ENCODE assay signal across 12 mouse cellular contexts in genomic region chr19:34569896-34570476, GRCm38 (mm10). TPM values are rescaled to one million over a fixed set of nuclear protein-coding genes. Genes with fewer than 3 reads are reported as not detected.
DNase-seq lines count a peak whose midpoint lies in the region; ATAC-seq lines count a peak whose summit lies in the region.
"Had no signal": no experiment of that assay in that cellular context is flagged by ENCODE, and none has a peak within 500 bp of the region (broad histone marks: within the 10 kb centered on the region; RNA-seq: fewer than 3 reads in every experiment).

No protein-coding gene starts in this region.

- ATAC-seq in limb, embryonic 12.5 days (ENCODE audit: insufficient number of reproducible peaks, insufficient read depth, low FRiP score, low TSS enrichment, low read depth), result no peak; the same call in 1 of the 2 replicates
- 0 out of 2 replicates have a peak, but pooled peaks have one; percentile 47 for ATAC-seq in common myeloid progenitor, adult 5-6 weeks (replicated peaks; ENCODE audit: low read depth, poor library complexity, severe bottlenecking)

- H3K4me1 ChIP-seq in limb, embryonic 12.5 days (replicated peaks), result peaks cover 16% of the 10 kb centered on the region; the same call in 1 of the 2 replicates
- peaks cover 19% of the 10 kb centered on the region for H3K4me1 ChIP-seq in limb, embryonic 10.5 days
- H3K4me1 ChIP-seq in megakaryocyte, embryonic 14.5 days, result peaks cover 37% of the 10 kb centered on the region
- H3K4me1 ChIP-seq: liver, embryonic 15.5 days; midbrain, embryonic 12.5 days had no signal

- no peak overlapping the region for H3K9ac ChIP-seq in limb, embryonic 12.5 days (replicated peaks)
- H3K9ac ChIP-seq: liver, embryonic 15.5 days; midbrain, embryonic 12.5 days had no signal

- no peaks in the 10 kb centered on the region for H3K27me3 ChIP-seq in limb, embryonic 12.5 days
- H3K27me3 ChIP-seq in limb, embryonic 10.5 days (ENCODE audit: low read depth, poor library complexity, severe bottlenecking), result no peaks in the 10 kb centered on the region
- H3K27me3 ChIP-seq in megakaryocyte, embryonic 14.5 days (replicated peaks), result no peaks in the 10 kb centered on the region
- H3K27me3 ChIP-seq: liver, embryonic 15.5 days; midbrain, embryonic 12.5 days had no signal

- H3K36me3 ChIP-seq in limb, embryonic 12.5 days, result peaks cover 5% of the 10 kb centered on the region; the same call in 1 of the 2 replicates
- H3K36me3 ChIP-seq in limb, embryonic 10.5 days, result no peaks in the 10 kb centered on the region
- H3K36me3 ChIP-seq in megakaryocyte, embryonic 14.5 days (replicated peaks; ENCODE audit: low read length), result peaks cover 34% of the 10 kb centered on the region
- H3K36me3 ChIP-seq: forebrain, embryonic 10.5 days; liver, embryonic 15.5 days; midbrain, embryonic 12.5 days had no signal

- no peak overlapping the region for H3K4me3 ChIP-seq in limb, embryonic 12.5 days (replicated peaks)
- H3K4me3 ChIP-seq in limb, embryonic 10.5 days, result no peak overlapping the region
- peak overlapping the region; percentile 60 for H3K4me3 ChIP-seq in megakaryocyte, embryonic 14.5 days (replicated peaks)
- H3K4me3 ChIP-seq: forebrain, embryonic 10.5 days; left cerebral cortex, adult 2 months; liver, embryonic 15.5 days; midbrain, embryonic 12.5 days had no signal

- peak; percentile 8 to 19 for DNase-seq in adrenal gland, postnatal 36 days
- no peak for DNase-seq in adrenal gland, adult 8-10 months
- no peak for DNase-seq in limb, embryonic 10.5 days (ENCODE audit: low spot score)
- DNase-seq in right cerebral cortex, postnatal 4 days, result no peak
- DNase-seq in cerebellum, postnatal 25 days, result no peak

- H3K9me3 ChIP-seq in limb, embryonic 12.5 days, result no peaks in the 10 kb centered on the region
- H3K9me3 ChIP-seq in limb, embryonic 10.5 days (replicated peaks), result no peaks in the 10 kb centered on the region
- H3K9me3 ChIP-seq in megakaryocyte, embryonic 14.5 days, result no peaks in the 10 kb centered on the region
- H3K9me3 ChIP-seq: forebrain, embryonic 10.5 days; liver, embryonic 15.5 days; midbrain, embryonic 12.5 days had no signal

- 55% methylated on average over 4 of the region's 4 CpGs for WGBS in limb, embryonic 12.5 days
- WGBS in limb, embryonic 10.5 days, result 81% methylated on average over 4 of the region's 4 CpGs

- H3K4me2 ChIP-seq in limb, embryonic 12.5 days, result no peak overlapping the region
- H3K4me2 ChIP-seq: liver, embryonic 15.5 days; midbrain, embryonic 12.5 days had no signal

- H3K27ac ChIP-seq in limb, embryonic 12.5 days, result peak overlapping the region; percentile 1; the same call in 1 of the 2 replicates
- no peak overlapping the region for H3K27ac ChIP-seq in limb, embryonic 10.5 days
- H3K27ac ChIP-seq: forebrain, embryonic 10.5 days; left cerebral cortex, adult 2 months; liver, embryonic 15.5 days; midbrain, embryonic 12.5 days had no signal

RNA-seq across cellular contexts. Expression of gene Ifit3, which starts 13.3 kb away (rescaled TPM):
- total RNA-seq in adrenal gland, postnatal 36 days (2021), result 10 to 100 TPM; 10.9 to 13.1 TPM
- total RNA-seq in adrenal gland, adult 8-10 months (2022), result 10 to 100 TPM in 2 of 4 experiments, 1 to 10 TPM in 2; 7.0 to 15.3 (median 9.9) TPM
- polyA plus RNA-seq in limb, embryonic 12.5 days (2016; fragmentation: Nextera tagmentation; extraction: Ambion mirVana), result 2.1 and 3.6 TPM in 2 replicates
- polyA plus RNA-seq in limb, embryonic 10.5 days (2016; fragmentation: Nextera tagmentation; extraction: Ambion mirVana), result 0.28 TPM in 1 of 2 replicates, not detected in the other
- total RNA-seq in common myeloid progenitor, adult 5-6 weeks (2017), result 1.6 TPM in 1 of 2 replicates, not detected in the other
- polyA plus RNA-seq in megakaryocyte, embryonic 14.5 days (2012; ENCODE audit: insufficient read depth, low replicate concordance), result 1.9 TPM in 1 of 2 replicates, not detected in the other

RNA-seq across cellular contexts. Expression of gene Ifit2, which starts 19.5 kb away (rescaled TPM):
- 1 to 10 TPM; 4.1 to 5.8 TPM for total RNA-seq in adrenal gland, postnatal 36 days (2021)
- total RNA-seq in adrenal gland, adult 8-10 months (2022), result 1 to 10 TPM; 3.7 to 6.2 (median 4.7) TPM
- 9.0 and 10.3 TPM in 2 replicates for polyA plus RNA-seq in limb, embryonic 12.5 days (2016; fragmentation: Nextera tagmentation; extraction: Ambion mirVana)
- polyA plus RNA-seq in limb, embryonic 10.5 days (2016; fragmentation: Nextera tagmentation; extraction: Ambion mirVana), result 4.5 and 6.0 TPM in 2 replicates
- 16.7 and 22.7 TPM in 2 replicates for total RNA-seq in common myeloid progenitor, adult 5-6 weeks (2017)
- polyA plus RNA-seq in megakaryocyte, embryonic 14.5 days (2012; ENCODE audit: insufficient read depth, low replicate concordance), result 0.25 TPM in 1 of 2 replicates, not detected in the other

RNA-seq across cellular contexts. Expression of gene Ifit1bl1, which starts 31.8 kb away (rescaled TPM):
- under 1 TPM; 0.40 to 0.92 TPM for total RNA-seq in adrenal gland, postnatal 36 days (2021)
- total RNA-seq in adrenal gland, adult 8-10 months (2022), result 1 to 10 TPM in 2 of 4 experiments, under 1 TPM in 2; 0.98 to 1.2 (median 1.0) TPM
- polyA plus RNA-seq in limb, embryonic 12.5 days (2016; fragmentation: Nextera tagmentation; extraction: Ambion mirVana), result 0.21 and 0.40 TPM in 2 replicates
- polyA plus RNA-seq in limb, embryonic 10.5 days (2016; fragmentation: Nextera tagmentation; extraction: Ambion mirVana), result not detected in 2 replicates
- not detected in 2 replicates for total RNA-seq in common myeloid progenitor, adult 5-6 weeks (2017)
- 0.06 TPM in 1 of 2 replicates, not detected in the other for polyA plus RNA-seq in megakaryocyte, embryonic 14.5 days (2012; ENCODE audit: insufficient read depth, low replicate concordance)

RNA-seq across cellular contexts. Expression of gene Ifit3b, which starts 37.8 kb away (rescaled TPM):
- total RNA-seq in adrenal gland, postnatal 36 days (2021), result 1 to 10 TPM; 3.5 to 3.7 TPM
- total RNA-seq in adrenal gland, adult 8-10 months (2022), result 1 to 10 TPM; 2.6 to 7.4 (median 5.4) TPM
- polyA plus RNA-seq in limb, embryonic 12.5 days (2016; fragmentation: Nextera tagmentation; extraction: Ambion mirVana), result 0.67 and 1.1 TPM in 2 replicates
- 0.23 TPM in 1 of 2 replicates, not detected in the other for polyA plus RNA-seq in limb, embryonic 10.5 days (2016; fragmentation: Nextera tagmentation; extraction: Ambion mirVana)
- total RNA-seq in common myeloid progenitor, adult 5-6 weeks (2017), result not detected in 2 replicates
- polyA plus RNA-seq in megakaryocyte, embryonic 14.5 days (2012; ENCODE audit: insufficient read depth, low replicate concordance), result 1.2 TPM in 1 of 2 replicates, not detected in the other
- polyA plus RNA-seq: forebrain, embryonic 10.5 days had no signal

RNA-seq across cellular contexts. Expression of gene Lipa, which starts 42.7 kb away (rescaled TPM):
- 100 to 1,000 TPM in 1 of 2 experiments, 10 to 100 TPM in 1; 87.3 to 203 TPM for total RNA-seq in adrenal gland, postnatal 36 days (2021)
- total RNA-seq in adrenal gland, adult 8-10 months (2022), result 100 to 1,000 TPM; 101 to 277 (median 170) TPM
- 25.9 and 27.9 TPM in 2 replicates for polyA plus RNA-seq in limb, embryonic 12.5 days (2016; fragmentation: Nextera tagmentation; extraction: Ambion mirVana)
- polyA plus RNA-seq in limb, embryonic 10.5 days (2016; fragmentation: Nextera tagmentation; extraction: Ambion mirVana), result 18.8 and 20.9 TPM in 2 replicates
- total RNA-seq in common myeloid progenitor, adult 5-6 weeks (2017), result 21.6 and 22.7 TPM in 2 replicates
- polyA plus RNA-seq in megakaryocyte, embryonic 14.5 days (2012; ENCODE audit: insufficient read depth, low replicate concordance), result 1.4 TPM in 1 of 2 replicates, not detected in the other

Comparison
In these comparisons a context has a peak if more than half of its experiments do, and no peak if none do; other contexts are left out.
1. DNase-seq: peak in adrenal gland, postnatal 36 days (2 of 2); none in adrenal gland, adult 8-10 months (single experiment), limb, embryonic 10.5 days (single experiment), right cerebral cortex, postnatal 4 days (single experiment) and cerebellum, postnatal 25 days (0 of 2).